Mouse (Mus musculus): ENCODE measurements at regions not wholly inside any gene's neighbourhood (a gene's known extent, or its start where the extent isn't known, plus 50 kb on each side); places are given as distances from the start of the nearest gene placed in this dataset.

DNA sequence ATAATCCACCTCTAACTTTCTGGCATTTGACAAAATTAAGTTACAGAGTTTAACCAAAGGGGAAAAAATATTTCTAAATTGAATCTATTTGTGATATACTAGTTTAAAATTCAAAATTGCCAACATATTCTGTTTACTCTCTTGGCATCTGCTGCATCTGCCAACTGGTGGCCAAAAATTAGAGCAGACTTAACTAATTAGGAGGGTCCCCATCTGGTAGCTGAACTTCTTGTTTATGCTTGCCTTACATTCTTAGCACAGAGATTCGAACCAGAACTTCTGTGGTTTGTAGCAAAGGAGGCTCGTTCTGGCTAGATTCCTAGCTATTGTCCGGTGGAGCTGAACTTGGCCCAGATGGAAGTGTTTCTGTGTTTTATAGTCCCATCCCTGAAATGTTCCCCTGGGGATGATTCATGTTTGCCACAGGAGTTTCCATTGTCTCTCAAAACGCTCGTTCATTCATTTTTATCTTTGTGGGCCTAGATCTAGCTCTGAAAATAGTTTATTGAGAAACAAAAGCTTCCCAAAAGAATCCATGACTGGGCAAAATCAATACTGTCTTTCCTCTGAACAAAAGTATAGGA, 3461.5 kb upstream of the Gm7489 start:
- Histone ChIP-seq H3K27ac (ENCODE audit: insufficient read depth, low read depth, low read length, poor library complexity, severe bottlenecking) (no peak overlapping the region), H3K9ac (ENCODE audit: insufficient read depth, low read depth, low read length, poor library complexity, severe bottlenecking) (no peak overlapping the region), H3K36me3 (ENCODE audit: control insufficient read depth, insufficient read depth, low read length, poor library complexity, severe bottlenecking) (no peaks in the 10 kb centered on the region), H3K9me3 (ENCODE audit: control insufficient read depth, insufficient read depth, low read depth, low read length) (no peaks in the 10 kb centered on the region), H3K4me3 (ENCODE audit: insufficient read depth in 1 of 2, low read depth in 1 of 2, low read length in 2 of 2, poor library complexity in 1 of 2, severe bottlenecking in 1 of 2) (no peak overlapping the region), H3K4me1 (ENCODE audit: control insufficient read depth in 2 of 2, insufficient read depth in 2 of 2, low read length in 2 of 2, poor library complexity in 1 of 2) (no peaks in the 10 kb centered on the region)
- in situ Hi-C loops (cut with MboI; ENCODE audit: low sequenced_read_pairs in 2 of 2, unreplicated experiment in 2 of 2) = no loop called here
- TF ChIP-seq ZC3H11A (IDR thresholded peaks at IDR 0.05; ENCODE audit: borderline replicate concordance, low read depth, low read length) = no peak
- TF ChIP-seq ZNF384 (IDR thresholded peaks at IDR 0.05; ENCODE audit: low read depth, low read length) = no peak
- TF ChIP-seq HCFC1 (IDR thresholded peaks at IDR 0.05; ENCODE audit: borderline replicate concordance, insufficient read depth, low read length) = no peak
- no peak for TF ChIP-seq MAFK (IDR thresholded peaks at IDR 0.05; ENCODE audit: insufficient read depth, low read depth, low read length)
- no peak for TF ChIP-seq CHD2 (IDR thresholded peaks at IDR 0.05; ENCODE audit: low read depth, low read length)
- DNase-seq (ENCODE audit: low read depth, low spot score) = no peak

DNA sequence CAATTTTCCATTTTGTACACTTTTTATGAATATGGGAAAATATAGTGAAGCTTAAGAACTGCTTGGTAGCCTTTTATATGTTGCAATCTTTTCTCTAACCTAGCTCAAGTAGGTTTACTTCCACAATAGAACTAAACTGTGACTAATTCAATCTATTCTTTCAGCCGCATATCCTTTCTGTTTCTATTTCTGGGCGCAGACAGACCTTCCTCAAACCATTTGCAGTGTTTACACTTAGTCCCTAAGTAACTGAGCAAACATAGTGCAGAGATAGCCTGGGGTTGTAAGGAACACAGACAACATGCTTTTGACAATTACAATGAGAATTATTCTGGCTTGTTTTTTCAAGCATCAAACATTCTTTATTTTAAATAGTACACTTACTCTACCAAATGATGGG, 3435.1 kb upstream of the Gm7489 start:
- in situ Hi-C loops (cut with MboI; ENCODE audit: low sequenced_read_pairs in 2 of 2, unreplicated experiment in 2 of 2) = no loop called here
- DNase-seq (ENCODE audit: low read depth, low spot score) = no peak

DNA sequence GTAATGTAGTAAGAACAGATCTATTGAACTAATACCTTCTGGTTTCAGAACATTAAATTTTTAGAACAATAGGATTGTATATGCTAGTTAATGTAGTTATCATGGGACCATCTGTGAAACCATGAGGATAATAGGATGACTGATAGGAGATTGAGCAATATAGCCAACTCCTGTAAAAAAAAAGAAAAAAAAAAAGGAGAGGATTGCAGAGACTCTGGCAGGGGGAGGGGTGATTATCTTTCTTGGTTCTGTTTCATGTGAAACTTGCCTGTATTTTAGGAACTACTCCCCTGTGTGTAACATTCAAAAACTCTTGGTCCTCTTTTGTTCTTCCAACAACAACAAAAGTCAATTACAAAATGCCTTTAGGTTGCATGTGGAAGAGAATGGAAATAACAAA, 3412.1 kb upstream of the Gm7489 start:
- H3K9ac ChIP-seq (ENCODE audit: insufficient read depth, low read depth, low read length, poor library complexity, severe bottlenecking) = no peak overlapping the region
- no peak for DNase-seq (ENCODE audit: low read depth, low spot score)
- no peaks in the 10 kb centered on the region for H3K4me1 ChIP-seq (ENCODE audit: control insufficient read depth in 2 of 2, insufficient read depth in 2 of 2, low read length in 2 of 2, poor library complexity in 1 of 2)
- TF ChIP-seq HCFC1 (IDR thresholded peaks at IDR 0.05; ENCODE audit: borderline replicate concordance, insufficient read depth, low read length) (no peak), ZNF384 (IDR thresholded peaks at IDR 0.05; ENCODE audit: low read depth, low read length) (no peak), CHD2 (IDR thresholded peaks at IDR 0.05; ENCODE audit: low read depth, low read length) (no peak), MAFK (IDR thresholded peaks at IDR 0.05; ENCODE audit: insufficient read depth, low read depth, low read length) (no peak), ZC3H11A (IDR thresholded peaks at IDR 0.05; ENCODE audit: borderline replicate concordance, low read depth, low read length) (no peak)
- H3K4me3 ChIP-seq (ENCODE audit: insufficient read depth in 1 of 2, low read depth in 1 of 2, low read length in 2 of 2, poor library complexity in 1 of 2, severe bottlenecking in 1 of 2) = no peak overlapping the region
- no peaks in the 10 kb centered on the region for H3K36me3 ChIP-seq (ENCODE audit: control insufficient read depth, insufficient read depth, low read length, poor library complexity, severe bottlenecking)
- in situ Hi-C loops (cut with MboI; ENCODE audit: low sequenced_read_pairs in 2 of 2, unreplicated experiment in 2 of 2) = no loop called here
- no peak overlapping the region for H3K27ac ChIP-seq (ENCODE audit: insufficient read depth, low read depth, low read length, poor library complexity, severe bottlenecking)
- no peaks in the 10 kb centered on the region for H3K9me3 ChIP-seq (ENCODE audit: control insufficient read depth, insufficient read depth, low read depth, low read length)

More for the DNA sequence above, 3435.1 kb upstream of the Gm7489 start:
- H3K4me3 ChIP-seq (ENCODE audit: insufficient read depth in 1 of 2, low read depth in 1 of 2, low read length in 2 of 2, poor library complexity in 1 of 2, severe bottlenecking in 1 of 2) = no peak overlapping the region
- H3K27ac ChIP-seq (ENCODE audit: insufficient read depth, low read depth, low read length, poor library complexity, severe bottlenecking) = no peak overlapping the region
- no peaks in the 10 kb centered on the region for H3K36me3 ChIP-seq (ENCODE audit: control insufficient read depth, insufficient read depth, low read length, poor library complexity, severe bottlenecking)
- no peak for TF ChIP-seq ZC3H11A (IDR thresholded peaks at IDR 0.05; ENCODE audit: borderline replicate concordance, low read depth, low read length)
- no peak for TF ChIP-seq CHD2 (IDR thresholded peaks at IDR 0.05; ENCODE audit: low read depth, low read length)
- TF ChIP-seq ZNF384 (IDR thresholded peaks at IDR 0.05; ENCODE audit: low read depth, low read length) = no peak
- no peak for TF ChIP-seq HCFC1 (IDR thresholded peaks at IDR 0.05; ENCODE audit: borderline replicate concordance, insufficient read depth, low read length)
- no peak for TF ChIP-seq MAFK (IDR thresholded peaks at IDR 0.05; ENCODE audit: insufficient read depth, low read depth, low read length)
- H3K9me3 ChIP-seq (ENCODE audit: control insufficient read depth, insufficient read depth, low read depth, low read length) = no peaks in the 10 kb centered on the region
- H3K4me1 ChIP-seq (ENCODE audit: control insufficient read depth in 2 of 2, insufficient read depth in 2 of 2, low read length in 2 of 2, poor library complexity in 1 of 2) = no peaks in the 10 kb centered on the region
- H3K9ac ChIP-seq (ENCODE audit: insufficient read depth, low read depth, low read length, poor library complexity, severe bottlenecking) = no peak overlapping the region

DNA sequence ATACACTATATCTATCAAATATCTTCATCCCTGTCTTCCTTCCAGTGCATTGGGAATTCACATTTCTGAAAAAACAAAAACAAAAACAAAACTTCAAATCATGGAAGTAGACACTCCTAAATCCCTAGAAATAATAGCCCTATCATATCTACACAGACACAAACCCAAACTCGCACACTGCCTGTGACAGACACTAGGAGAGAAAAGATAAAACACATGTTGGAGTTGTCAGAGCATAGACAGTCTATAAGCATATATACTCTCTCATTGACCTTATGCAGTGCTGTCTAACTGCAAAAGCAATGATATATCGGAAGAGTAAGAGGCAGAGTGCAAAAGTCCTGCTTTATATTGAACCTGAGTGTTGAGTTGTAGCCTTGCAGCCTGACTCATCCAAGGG, 3386.0 kb upstream of the Gm7489 start:
- Histone ChIP-seq H3K4me3 (ENCODE audit: insufficient read depth in 1 of 2, low read depth in 1 of 2, low read length in 2 of 2, poor library complexity in 1 of 2, severe bottlenecking in 1 of 2) (no peak overlapping the region), H3K36me3 (ENCODE audit: control insufficient read depth, insufficient read depth, low read length, poor library complexity, severe bottlenecking) (no peaks in the 10 kb centered on the region), H3K9me3 (ENCODE audit: control insufficient read depth, insufficient read depth, low read depth, low read length) (no peaks in the 10 kb centered on the region), H3K27ac (ENCODE audit: insufficient read depth, low read depth, low read length, poor library complexity, severe bottlenecking) (no peak overlapping the region), H3K9ac (ENCODE audit: insufficient read depth, low read depth, low read length, poor library complexity, severe bottlenecking) (no peak overlapping the region), H3K4me1 (ENCODE audit: control insufficient read depth in 2 of 2, insufficient read depth in 2 of 2, low read length in 2 of 2, poor library complexity in 1 of 2) (no peaks in the 10 kb centered on the region)
- TF ChIP-seq ZC3H11A (IDR thresholded peaks at IDR 0.05; ENCODE audit: borderline replicate concordance, low read depth, low read length) (no peak), CHD2 (IDR thresholded peaks at IDR 0.05; ENCODE audit: low read depth, low read length) (no peak), ZNF384 (IDR thresholded peaks at IDR 0.05; ENCODE audit: low read depth, low read length) (no peak), HCFC1 (IDR thresholded peaks at IDR 0.05; ENCODE audit: borderline replicate concordance, insufficient read depth, low read length) (no peak), MAFK (IDR thresholded peaks at IDR 0.05; ENCODE audit: insufficient read depth, low read depth, low read length) (no peak)
- in situ Hi-C loops (cut with MboI; ENCODE audit: low sequenced_read_pairs in 2 of 2, unreplicated experiment in 2 of 2) = no loop called here
- DNase-seq (ENCODE audit: low read depth, low spot score) = no peak
